Mouse (Mus musculus): ENCODE data around the gene Olfr13. TPM values are rescaled to one million over a fixed set of nuclear protein-coding genes. Genes with fewer than 3 reads are reported as not detected.
"Not testable (repeated sequence)": the region's sequence is repeated elsewhere in the genome, so short reads cannot be mapped to it uniquely, and the experiment has no call there.

The Olfr13 gene
- polyA plus RNA-seq, 1 experiment from 2014 or later = not detected

- 84% methylated on average over 3 of the region's 3 CpGs for WGBS
- no peak overlapping the region for H3K4me3 ChIP-seq (ENCODE audit: low read depth, low read length)
- H3K27me3 ChIP-seq (ENCODE audit: control insufficient read depth, insufficient read depth, low read length) = no peaks in the 10 kb centered on the region
- ATAC-seq (ENCODE audit: low read depth) = no peak
- no peaks in the 10 kb centered on the region for H3K4me1 ChIP-seq (ENCODE audit: control insufficient read depth, insufficient read depth, low read length)
- H3K36me3 ChIP-seq (ENCODE audit: control insufficient read depth, insufficient read depth, low read length) = no peaks in the 10 kb centered on the region
- H3K4me2 ChIP-seq (ENCODE audit: low read depth, low read length) = no peak overlapping the region
- no peak overlapping the region for H3K9ac ChIP-seq (replicated peaks; ENCODE audit: low read depth, low read length)
- H3K27ac ChIP-seq (ENCODE audit: low read depth, low read length) = no peak overlapping the region
- H3K9me3 ChIP-seq (ENCODE audit: control insufficient read depth, low read length) = no peaks in the 10 kb centered on the region
These were observed 26.2 kb downstream of the Olfr13 start for GRCm38 (mm10) chr6:43198094-43198493.

- H3K9ac ChIP-seq (replicated peaks; ENCODE audit: low read depth, low read length) = no peak overlapping the region
- H3K27me3 ChIP-seq (ENCODE audit: control insufficient read depth, insufficient read depth, low read length) = no peaks in the 10 kb centered on the region
- no peaks in the 10 kb centered on the region for H3K9me3 ChIP-seq (ENCODE audit: control insufficient read depth, low read length)
- no peaks in the 10 kb centered on the region for H3K36me3 ChIP-seq (ENCODE audit: control insufficient read depth, insufficient read depth, low read length)
- no peak for ATAC-seq (ENCODE audit: low read depth)
- no peak overlapping the region for H3K27ac ChIP-seq (ENCODE audit: low read depth, low read length)
- no peak overlapping the region for H3K4me3 ChIP-seq (ENCODE audit: low read depth, low read length)
- H3K4me1 ChIP-seq (ENCODE audit: control insufficient read depth, insufficient read depth, low read length) = no peaks in the 10 kb centered on the region
- H3K4me2 ChIP-seq (ENCODE audit: low read depth, low read length) = no peak overlapping the region
These were observed 30.8 kb downstream of the Olfr13 start for GRCm38 (mm10) chr6:43202786-43203185.

GRCm38 (mm10) chr6:43205355-43205754 is 33.4 kb downstream of the Olfr13 start:
- Histone ChIP-seq H3K4me1 (ENCODE audit: control insufficient read depth, insufficient read depth, low read length) (no peaks in the 10 kb centered on the region), H3K9ac (replicated peaks; ENCODE audit: low read depth, low read length) (no peak overlapping the region), H3K27ac (ENCODE audit: low read depth, low read length) (no peak overlapping the region), H3K27me3 (ENCODE audit: control insufficient read depth, insufficient read depth, low read length) (no peaks in the 10 kb centered on the region), H3K9me3 (ENCODE audit: control insufficient read depth, low read length) (no peaks in the 10 kb centered on the region), H3K4me3 (ENCODE audit: low read depth, low read length) (no peak overlapping the region), H3K4me2 (ENCODE audit: low read depth, low read length) (no peak overlapping the region), H3K36me3 (ENCODE audit: control insufficient read depth, insufficient read depth, low read length) (no peaks in the 10 kb centered on the region)
- ATAC-seq (ENCODE audit: low read depth) = no peak
- WGBS = 30% methylated on average over 2 of the region's 2 CpGs

- H3K27ac ChIP-seq (ENCODE audit: low read depth, low read length); H3K27me3 ChIP-seq (ENCODE audit: control insufficient read depth, insufficient read depth, low read length); H3K9me3 ChIP-seq (ENCODE audit: control insufficient read depth, low read length); ATAC-seq (ENCODE audit: low read depth); H3K9ac ChIP-seq (replicated peaks; ENCODE audit: low read depth, low read length); H3K36me3 ChIP-seq (ENCODE audit: control insufficient read depth, insufficient read depth, low read length); H3K4me2 ChIP-seq (ENCODE audit: low read depth, low read length); H3K4me1 ChIP-seq (ENCODE audit: control insufficient read depth, insufficient read depth, low read length); H3K4me3 ChIP-seq (ENCODE audit: low read depth, low read length): not testable (repeated sequence)
These were observed 40.9 kb downstream of the Olfr13 start, which contains the start of gene Olfr434 for GRCm38 (mm10) chr6:43212873-43213272. Gene Olfr434, plus strand, starts transcription at chr6:43213021.

Other genes with a start within 250 kb of the Olfr13 start
- gene Olfr444, start 223.1 kb upstream of the Olfr13 start, polyA plus RNA-seq (2014; fragmentation: Nextera tagmentation; extraction: Ambion mirVana) = not detected in 2 replicates
- not detected in 2 replicates for gene Olfr441, start 65.8 kb upstream of the Olfr13 start, polyA plus RNA-seq (2014; fragmentation: Nextera tagmentation; extraction: Ambion mirVana)
- not detected in 2 replicates for gene Olfr237-ps1, start 25.6 kb upstream of the Olfr13 start, polyA plus RNA-seq (2014; fragmentation: Nextera tagmentation; extraction: Ambion mirVana)
- not detected in 2 replicates for gene Olfr437, start 8.9 kb upstream of the Olfr13 start, polyA plus RNA-seq (2014; fragmentation: Nextera tagmentation; extraction: Ambion mirVana)
- gene Olfr435, start 25.0 kb downstream of the Olfr13 start, polyA plus RNA-seq (2014; fragmentation: Nextera tagmentation; extraction: Ambion mirVana) = not detected in 2 replicates
- gene Olfr434, start 40.9 kb downstream of the Olfr13 start, polyA plus RNA-seq (2014; fragmentation: Nextera tagmentation; extraction: Ambion mirVana) = not detected in 2 replicates
- not detected in 2 replicates for gene Olfr47, start 59.4 kb downstream of the Olfr13 start, polyA plus RNA-seq (2014; fragmentation: Nextera tagmentation; extraction: Ambion mirVana)
- 0.80 and 2.9 TPM in 2 replicates for gene Arhgef5, start 93.4 kb downstream of the Olfr13 start, polyA plus RNA-seq (2014; fragmentation: Nextera tagmentation; extraction: Ambion mirVana)
- not detected in 2 replicates for gene Nobox, start 137.4 kb downstream of the Olfr13 start, polyA plus RNA-seq (2014; fragmentation: Nextera tagmentation; extraction: Ambion mirVana)